8 mouse cellular contexts compared by ENCODE assay signal in genomic region chr13:72628462-72628916, GRCm38 (mm10). TPM values are rescaled to one million over a fixed set of nuclear protein-coding genes. Genes with fewer than 3 reads are reported as not detected.
DNase-seq lines count a peak whose midpoint lies in the region; ATAC-seq lines count a peak whose summit lies in the region.

Irx2 (plus strand) TSS chr13:72628820.

- ATAC-seq in forebrain, embryonic 16.5 days = peak; percentile 75
- ATAC-seq in hindbrain, embryonic 12.5 days (ENCODE audit: low FRiP score) = peak; percentile 90
- ATAC-seq in limb, embryonic 15.5 days (ENCODE audit: insufficient number of reproducible peaks, low FRiP score, low TSS enrichment, low read depth) = peak; percentile 93
- ATAC-seq in midbrain, embryonic 16.5 days = peak; percentile 91

- DNase-seq in R1 (ENCODE audit: low read depth, low spot score) = peak; percentile 95
- peak; percentile 30 to 31 for DNase-seq in cerebellum, adult 18-20 months
- no peak for DNase-seq in thymus, postnatal 14 days
- DNase-seq in c-Kit-positive CD71-positive TER-119-positive erythroid progenitor cells, embryonic 14.5 days (ENCODE audit: low spot score) = no peak

- H3K4me2 ChIP-seq in forebrain, embryonic 16.5 days (ENCODE audit: low read length) = peak within 1 kb of the TSS; percentile 70
- peak within 1 kb of the TSS; percentile 65 for H3K4me2 ChIP-seq in hindbrain, embryonic 12.5 days (replicated peaks)
- peak within 1 kb of the TSS; percentile 92 for H3K4me2 ChIP-seq in limb, embryonic 15.5 days
- peak within 1 kb of the TSS; percentile 67 for H3K4me2 ChIP-seq in midbrain, embryonic 16.5 days (ENCODE audit: low read length)

- peaks cover 78% of the 10 kb centered on the region for H3K27me3 ChIP-seq in forebrain, embryonic 16.5 days (replicated peaks; ENCODE audit: control insufficient read depth, insufficient read depth, low read length)
- peaks cover 34% of the 10 kb centered on the region for H3K27me3 ChIP-seq in hindbrain, embryonic 12.5 days
- peaks cover 91% of the 10 kb centered on the region for H3K27me3 ChIP-seq in limb, embryonic 15.5 days
- H3K27me3 ChIP-seq in midbrain, embryonic 16.5 days (ENCODE audit: control insufficient read depth, insufficient read depth, low read depth, low read length) = peaks cover 14% of the 10 kb centered on the region

- peaks cover 26% of the 10 kb centered on the region for H3K4me1 ChIP-seq in forebrain, embryonic 16.5 days (replicated peaks; ENCODE audit: control insufficient read depth, insufficient read depth, low read length)
- H3K4me1 ChIP-seq in hindbrain, embryonic 12.5 days = peaks cover 30% of the 10 kb centered on the region
- peaks cover 47% of the 10 kb centered on the region for H3K4me1 ChIP-seq in limb, embryonic 15.5 days
- peaks cover 19% of the 10 kb centered on the region for H3K4me1 ChIP-seq in midbrain, embryonic 16.5 days (ENCODE audit: control insufficient read depth, insufficient read depth, low read length)

- H3K9ac ChIP-seq in forebrain, embryonic 16.5 days (replicated peaks; ENCODE audit: low read depth, low read length) = no peak within 1 kb of the TSS; the same call in 1 of the 2 replicates
- peak within 1 kb of the TSS; percentile 86 for H3K9ac ChIP-seq in hindbrain, embryonic 12.5 days
- peak within 1 kb of the TSS; percentile 63 for H3K9ac ChIP-seq in limb, embryonic 15.5 days
- H3K9ac ChIP-seq in midbrain, embryonic 16.5 days (ENCODE audit: low read depth, low read length) = peak within 1 kb of the TSS; percentile 85

- no peaks in the 10 kb centered on the region for H3K36me3 ChIP-seq in forebrain, embryonic 16.5 days (ENCODE audit: control insufficient read depth, insufficient read depth)
- 0 out of 2 replicates have a peak, but pooled peaks cover 4% of the 10 kb centered on the region for H3K36me3 ChIP-seq in hindbrain, embryonic 12.5 days
- no peaks in the 10 kb centered on the region for H3K36me3 ChIP-seq in limb, embryonic 15.5 days
- H3K36me3 ChIP-seq in midbrain, embryonic 16.5 days (ENCODE audit: control insufficient read depth, insufficient read depth, low read length) = no peaks in the 10 kb centered on the region

- peaks cover 2% of the 10 kb centered on the region; the same call in 1 of the 2 replicates for H3K9me3 ChIP-seq in forebrain, embryonic 16.5 days (ENCODE audit: control insufficient read depth, low read length)
- H3K9me3 ChIP-seq in hindbrain, embryonic 12.5 days (replicated peaks) = no peaks in the 10 kb centered on the region
- H3K9me3 ChIP-seq in limb, embryonic 15.5 days = no peaks in the 10 kb centered on the region
- no peaks in the 10 kb centered on the region for H3K9me3 ChIP-seq in midbrain, embryonic 16.5 days (replicated peaks; ENCODE audit: control insufficient read depth, low read length, poor library complexity, severe bottlenecking)

- peak within 1 kb of the TSS; percentile 42 for H3K4me3 ChIP-seq in forebrain, embryonic 16.5 days (replicated peaks; ENCODE audit: low read length)
- peak within 1 kb of the TSS; percentile 75 for H3K4me3 ChIP-seq in hindbrain, embryonic 12.5 days
- peak within 1 kb of the TSS; percentile 67 for H3K4me3 ChIP-seq in limb, embryonic 15.5 days
- peak within 1 kb of the TSS; percentile 65 for H3K4me3 ChIP-seq in midbrain, embryonic 16.5 days (ENCODE audit: low read depth, low read length)

- under 1% methylated on average over 38 of the region's 45 CpGs for WGBS in forebrain, embryonic 16.5 days
- 0% methylated on average over 43 of the region's 45 CpGs for WGBS in hindbrain, embryonic 12.5 days
- 2% methylated on average over 34 of the region's 45 CpGs for WGBS in limb, embryonic 15.5 days
- WGBS in midbrain, embryonic 16.5 days = under 1% methylated on average over 43 of the region's 45 CpGs

- H3K27ac ChIP-seq in forebrain, embryonic 16.5 days (ENCODE audit: low read length) = no peak within 1 kb of the TSS
- H3K27ac ChIP-seq in hindbrain, embryonic 12.5 days = peak within 1 kb of the TSS; percentile 94
- H3K27ac ChIP-seq in limb, embryonic 15.5 days = peak within 1 kb of the TSS; percentile 75
- H3K27ac ChIP-seq in midbrain, embryonic 16.5 days (ENCODE audit: low read length) = peak within 1 kb of the TSS; percentile 91

RNA-seq across cellular contexts. Expression of gene Irx2, which starts in this region (rescaled TPM):
- 0.30 and 1.7 TPM in 2 replicates for polyA plus RNA-seq in forebrain, embryonic 16.5 days (2015; fragmentation: Nextera tagmentation; extraction: Ambion mirVana)
- 62.7 and 67.2 TPM in 2 replicates for polyA plus RNA-seq in hindbrain, embryonic 12.5 days (2016; fragmentation: Nextera tagmentation; extraction: Ambion mirVana)
- polyA plus RNA-seq in limb, embryonic 15.5 days (2015; fragmentation: Nextera tagmentation; extraction: Ambion mirVana) = 27.7 and 32.9 TPM in 2 replicates
- polyA plus RNA-seq in midbrain, embryonic 16.5 days (2015; fragmentation: Nextera tagmentation; extraction: Ambion mirVana) = 33.3 and 34.0 TPM in 2 replicates

Comparison
In these comparisons a context has a peak if more than half of its experiments do, and no peak if none do; other contexts are left out.
1. RNA of gene Irx2 (polyA plus RNA-seq): 62.7 to 67.2 TPM in hindbrain, embryonic 12.5 days, 33.3 to 34.0 TPM in midbrain, embryonic 16.5 days and 27.7 to 32.9 TPM in limb, embryonic 15.5 days; 0.30 to 1.7 TPM in forebrain, embryonic 16.5 days; every median in the first group is over 10 times any median in the second.
2. DNase-seq: peak in R1 (single experiment) and cerebellum, adult 18-20 months (2 of 2); none in thymus, postnatal 14 days (single experiment) and c-Kit-positive CD71-positive TER-119-positive erythroid progenitor cells, embryonic 14.5 days (single experiment).
3. Peak in every context shown above with its lines, with median percentiles within 50 percentile points of each other: ATAC-seq, H3K4me2 ChIP-seq and H3K4me3 ChIP-seq.